Mouse (Mus musculus) myocyte (in vitro differentiated cells): Measurements from ENCODE around the gene P2ry6. TPM values are rescaled to one million over a fixed set of nuclear protein-coding genes. Genes with fewer than 3 reads are reported as not detected.
A peak's percentile ranks its signal among the peaks of the same experiment; 100 is the strongest.

ENCODE experiments used
- H3K27me3 ChIP-seq: one replicate; pipeline ENCODE4 v1.6.1; 2011; ENCODE audit not compliant: control insufficient read depth, insufficient read depth, insufficient read length
- H3K36me3 ChIP-seq: one replicate; pipeline ENCODE4 v1.6.1; 2011; ENCODE audit not compliant: control insufficient read depth, insufficient read depth
- H3K4me2 ChIP-seq: one replicate; pipeline ENCODE4 v1.6.1; 2011; ENCODE audit warnings: low read depth, control low read depth
- H3K4me3 ChIP-seq: one replicate; pipeline ENCODE4 v1.5.1; 2011; ENCODE audit warnings: mild to moderate bottlenecking, control low read depth, moderate library complexity
- H3K79me2 ChIP-seq: one replicate; pipeline ENCODE4 v1.6.1; 2011; ENCODE audit not compliant: control insufficient read depth, insufficient read depth
- H3ac ChIP-seq: one replicate; pipeline ENCODE4 v1.6.1; 2011; ENCODE audit not compliant: control insufficient read depth, insufficient read length
- CEBPB ChIP-seq: IDR thresholded peaks from 2 replicates; pipeline ENCODE4 v1.6.1; 2011; ENCODE audit warnings: mild to moderate bottlenecking, moderate library complexity; ENCODE audit not compliant: poor library complexity, insufficient read depth, severe bottlenecking
- E2F4 ChIP-seq: IDR thresholded peaks from one replicate; pipeline ENCODE4 v1.6.1; 2011; ENCODE audit warnings: mild to moderate bottlenecking, control low read depth, moderate library complexity; ENCODE audit not compliant: insufficient read depth
- MAX ChIP-seq: IDR thresholded peaks from one replicate; pipeline ENCODE4 v1.6.1; 2011; ENCODE audit warnings: low read depth, mild to moderate bottlenecking, control low read depth
- MYOD1 ChIP-seq, 3 experiments: IDR thresholded peaks; one replicate each; pipeline ENCODE4 v1.6.1; 2011; ENCODE audit warnings: control low read depth in 2 of 3, low read depth in 2 of 3, mild to moderate bottlenecking in 2 of 3, moderate library complexity in 1 of 3; ENCODE audit not compliant: insufficient read length in 2 of 3, control insufficient read depth in 1 of 3
- MYOG ChIP-seq, 3 experiments: IDR thresholded peaks; one replicate each; pipeline ENCODE4 v1.6.1; 2011; ENCODE audit warnings: control low read depth in 2 of 3, low read depth in 2 of 3, mild to moderate bottlenecking in 2 of 3; ENCODE audit not compliant: insufficient read length in 2 of 3, control insufficient read depth in 1 of 3, insufficient read depth in 1 of 3
- POLR2A ChIP-seq: IDR thresholded peaks from one replicate; pipeline ENCODE4 v1.6.1; 2011; ENCODE audit warnings: low read depth, mild to moderate bottlenecking, control low read depth, moderate library complexity; ENCODE audit not compliant: insufficient read length
- POLR2AphosphoS2 ChIP-seq: IDR thresholded peaks from one replicate; pipeline ENCODE4 v1.6.1; 2011; ENCODE audit warnings: low read depth, control low read depth; ENCODE audit not compliant: insufficient read length
- REST ChIP-seq: IDR thresholded peaks from one replicate; pipeline ENCODE4 v1.6.1; 2011; ENCODE audit warnings: mild to moderate bottlenecking, control low read depth, moderate library complexity; ENCODE audit not compliant: insufficient read depth, insufficient read length
- SRF ChIP-seq: IDR thresholded peaks from one replicate; pipeline ENCODE4 v1.6.1; 2011; ENCODE audit warnings: low read depth; ENCODE audit not compliant: control insufficient read depth, insufficient read length
- TCF12 ChIP-seq: IDR thresholded peaks from one replicate; pipeline ENCODE4 v1.6.1; 2011; ENCODE audit warnings: mild to moderate bottlenecking, control low read depth; ENCODE audit not compliant: poor library complexity, insufficient read depth, severe bottlenecking
- TCF3 ChIP-seq: IDR thresholded peaks from one replicate; pipeline ENCODE4 v1.6.1; 2011; ENCODE audit warnings: low read depth, control low read depth; ENCODE audit not compliant: insufficient read length
- USF1 ChIP-seq: IDR thresholded peaks from one replicate; pipeline ENCODE4 v1.6.1; 2011; ENCODE audit warnings: low read depth, mild to moderate bottlenecking, control low read depth, moderate library complexity
- polyA plus RNA-seq: library from polyadenylated mRNA; unstranded; fragments of >200 nt; fragmentation: generic; extraction: Trizol; gene quantifications from one replicate; pipeline ENCODE4 v1.2.1, GENCODE M21; 2012; ENCODE audit warnings: missing spikeins

Gene P2ry6
- polyA plus RNA-seq, 1 experiment = 0.13 TPM

- H3K79me2 ChIP-seq = no peaks in the 10 kb centered on the region
- H3K4me2 ChIP-seq = peak overlapping the region; percentile 7
- no peaks in the 10 kb centered on the region for H3K36me3 ChIP-seq
- no peak overlapping the region for H3K4me3 ChIP-seq
- TF ChIP-seq MYOD1 (IDR thresholded peaks at IDR 0.05; ENCODE audit: control insufficient read depth in 1 of 3, insufficient read length in 2 of 3, low read depth in 2 of 3) (peak in 1 of 3 experiments; percentile 13), SRF (no peak)
- no peak overlapping the region for H3ac ChIP-seq
- H3K27me3 ChIP-seq = no peaks in the 10 kb centered on the region
These were observed 23.9 kb downstream of the P2ry6 start for GRCm38 (mm10) chr7:100950481-100951010.

- no peaks in the 10 kb centered on the region for H3K27me3 ChIP-seq
- H3K79me2 ChIP-seq = no peaks in the 10 kb centered on the region
- peak overlapping the region; percentile 7 for H3K4me2 ChIP-seq
- H3ac ChIP-seq = no peak overlapping the region
- H3K36me3 ChIP-seq = no peaks in the 10 kb centered on the region
- H3K4me3 ChIP-seq = no peak overlapping the region
- no peak for TF ChIP-seq REST
- no peak for TF ChIP-seq USF1
- TF ChIP-seq E2F4 = no peak
- no peak for TF ChIP-seq POLR2AphosphoS2
- no peak for TF ChIP-seq SRF
- no peak for TF ChIP-seq TCF3
- TF ChIP-seq MAX = no peak
- TF ChIP-seq CEBPB = no peak
- TF ChIP-seq POLR2A = no peak
- no peak for TF ChIP-seq MYOG (IDR thresholded peaks at IDR 0.05; ENCODE audit: control insufficient read depth in 1 of 3, insufficient read depth in 1 of 3, insufficient read length in 2 of 3, low read depth in 2 of 3)
- no peak for TF ChIP-seq TCF12
These were observed 24.4 kb downstream of the P2ry6 start for GRCm38 (mm10) chr7:100950031-100950430.

- Histone ChIP-seq H3K4me2 (no peak overlapping the region), H3K27me3 (no peaks in the 10 kb centered on the region), H3K36me3 (no peaks in the 10 kb centered on the region), H3K79me2 (no peaks in the 10 kb centered on the region), H3ac (no peak overlapping the region), H3K4me3 (no peak overlapping the region)
- TF ChIP-seq POLR2A (no peak), E2F4 (no peak), REST (no peak), MYOD1 (IDR thresholded peaks at IDR 0.05; ENCODE audit: control insufficient read depth in 1 of 3, insufficient read length in 2 of 3, low read depth in 2 of 3) (no peak), TCF3 (no peak), POLR2AphosphoS2 (no peak)
These were observed 29.7 kb downstream of the P2ry6 start for GRCm38 (mm10) chr7:100944738-100945137.

GRCm38 (mm10) chr7:100944306-100944705, 30.1 kb downstream of the P2ry6 start:
- Histone ChIP-seq H3K27me3 (no peaks in the 10 kb centered on the region), H3K4me2 (no peak overlapping the region), H3K4me3 (no peak overlapping the region), H3K36me3 (no peaks in the 10 kb centered on the region), H3ac (no peak overlapping the region), H3K79me2 (no peaks in the 10 kb centered on the region)
- TF ChIP-seq MYOG (IDR thresholded peaks at IDR 0.05; ENCODE audit: control insufficient read depth in 1 of 3, insufficient read depth in 1 of 3, insufficient read length in 2 of 3, low read depth in 2 of 3) (no peak), MAX (no peak), CEBPB (no peak)

- H3K4me3 ChIP-seq = no peak overlapping the region
These were observed 31.4 kb downstream of the P2ry6 start for GRCm38 (mm10) chr7:100942789-100943615.

More at GRCm38 (mm10) chr7:100942789-100943615, 31.4 kb downstream of the P2ry6 start:
- no peaks in the 10 kb centered on the region for H3K36me3 ChIP-seq
- H3ac ChIP-seq = no peak overlapping the region
- peak overlapping the region; percentile 63 for H3K4me2 ChIP-seq
- TF ChIP-seq E2F4 (no peak), REST (no peak), SRF (no peak), MYOG (IDR thresholded peaks at IDR 0.05; ENCODE audit: control insufficient read depth in 1 of 3, insufficient read depth in 1 of 3, insufficient read length in 2 of 3, low read depth in 2 of 3) (no peak), POLR2A (no peak), MAX (no peak), MYOD1 (IDR thresholded peaks at IDR 0.05; ENCODE audit: control insufficient read depth in 1 of 3, insufficient read length in 2 of 3, low read depth in 2 of 3) (no peak), USF1 (no peak), CEBPB (no peak), TCF3 (no peak), TCF12 (no peak), POLR2AphosphoS2 (no peak)
- H3K79me2 ChIP-seq = no peaks in the 10 kb centered on the region
- H3K27me3 ChIP-seq = no peaks in the 10 kb centered on the region
